Mouse (Mus musculus): Measurements from ENCODE around the gene Mtif3. TPM values are rescaled to one million over a fixed set of nuclear protein-coding genes. Genes with fewer than 3 reads are reported as not detected.

Mtif3 gene
- polyA plus RNA-seq, 1 experiment from 2014 or later = 20.1 TPM

- ATAC-seq (ENCODE audit: borderline replicate concordance, extremely low read depth, low FRiP score, low TSS enrichment) = no peak
Measured at GRCm38 (mm10) chr5:146908629-146909028, 55.0 kb downstream of the Mtif3 start.

GRCm38 (mm10) chr5:146907533-146907932 lies 56.1 kb downstream of the Mtif3 start:
- Histone ChIP-seq H3K4me3 (no peak overlapping the region), H3K36me3 (no peaks in the 10 kb centered on the region), H3K4me1 (peaks cover 13% of the 10 kb centered on the region), H3K9ac (no peak overlapping the region), H3K27me3 (peaks cover 7% of the 10 kb centered on the region; the same call in 1 of the 2 replicates), H3K27ac (no peak overlapping the region), H3K4me2 (no peak overlapping the region), H3K9me3 (no peaks in the 10 kb centered on the region)
- 25% methylated on average over 5 of the region's 5 CpGs for WGBS
- ATAC-seq (ENCODE audit: borderline replicate concordance, extremely low read depth, low FRiP score, low TSS enrichment) = no peak

More at GRCm38 (mm10) chr5:146908629-146909028, 55.0 kb downstream of the Mtif3 start:
- H3K27ac ChIP-seq = no peak overlapping the region
- H3K36me3 ChIP-seq = no peaks in the 10 kb centered on the region
- peaks cover 13% of the 10 kb centered on the region for H3K4me1 ChIP-seq
- peaks cover 7% of the 10 kb centered on the region; the same call in 1 of the 2 replicates for H3K27me3 ChIP-seq
- 44% methylated on average over 11 of the region's 11 CpGs for WGBS
- no peak overlapping the region for H3K4me2 ChIP-seq
- H3K4me3 ChIP-seq = no peak overlapping the region
- no peaks in the 10 kb centered on the region for H3K9me3 ChIP-seq
- H3K9ac ChIP-seq = no peak overlapping the region

- peaks cover 7% of the 10 kb centered on the region; the same call in 1 of the 2 replicates for H3K27me3 ChIP-seq
- H3K4me2 ChIP-seq = peak overlapping the region; percentile 30
- H3K4me1 ChIP-seq = peaks cover 6% of the 10 kb centered on the region
- no peak overlapping the region for H3K27ac ChIP-seq
- 22% methylated on average over 14 of the region's 14 CpGs for WGBS
- no peak overlapping the region for H3K9ac ChIP-seq
- ATAC-seq (ENCODE audit: borderline replicate concordance, extremely low read depth, low FRiP score, low TSS enrichment) = peak; percentile 32; the same call in 1 of the 2 replicates
- H3K4me3 ChIP-seq = no peak overlapping the region
- H3K9me3 ChIP-seq = no peaks in the 10 kb centered on the region
- H3K36me3 ChIP-seq = no peaks in the 10 kb centered on the region
Measured at GRCm38 (mm10) chr5:146905486-146906172, 58.0 kb downstream of the Mtif3 start.

GRCm38 (mm10) chr5:146904404-146904803 lies 59.2 kb downstream of the Mtif3 start:
- Histone ChIP-seq H3K27me3 (peaks cover 7% of the 10 kb centered on the region; the same call in 1 of the 2 replicates), H3K9ac (no peak overlapping the region), H3K36me3 (no peaks in the 10 kb centered on the region), H3K4me3 (no peak overlapping the region), H3K4me2 (no peak overlapping the region), H3K27ac (no peak overlapping the region), H3K9me3 (no peaks in the 10 kb centered on the region), H3K4me1 (peaks cover 6% of the 10 kb centered on the region)
- peak; percentile 43; the same call in 1 of the 2 replicates for ATAC-seq (ENCODE audit: borderline replicate concordance, extremely low read depth, low FRiP score, low TSS enrichment)
- 19% methylated on average over 8 of the region's 8 CpGs for WGBS

Other genes with a start within 250 kb of the Mtif3 start
- 17.1 and 17.3 TPM in 2 replicates for gene Usp12, start 168.8 kb downstream of the Mtif3 start, polyA plus RNA-seq (2015; fragmentation: Nextera tagmentation; extraction: Ambion mirVana)
- gene Rpl21, start 130.9 kb downstream of the Mtif3 start, polyA plus RNA-seq (2015; fragmentation: Nextera tagmentation; extraction: Ambion mirVana) = 481 and 520 TPM in 2 replicates
- 24.8 and 25.7 TPM in 2 replicates for gene Rasl11a, start 118.7 kb downstream of the Mtif3 start, polyA plus RNA-seq (2015; fragmentation: Nextera tagmentation; extraction: Ambion mirVana)
- 128 and 133 TPM in 2 replicates for gene Gtf3a, start 15.1 kb downstream of the Mtif3 start, polyA plus RNA-seq (2015; fragmentation: Nextera tagmentation; extraction: Ambion mirVana)
- gene Lnx2, start 112.8 kb upstream of the Mtif3 start, polyA plus RNA-seq (2015; fragmentation: Nextera tagmentation; extraction: Ambion mirVana) = 15.8 and 17.2 TPM in 2 replicates
- gene Polr1d, start 113.2 kb upstream of the Mtif3 start, polyA plus RNA-seq (2015; fragmentation: Nextera tagmentation; extraction: Ambion mirVana) = 115 and 121 TPM in 2 replicates
- not detected in 2 replicates for gene Gsx1, start 224.9 kb upstream of the Mtif3 start, polyA plus RNA-seq (2015; fragmentation: Nextera tagmentation; extraction: Ambion mirVana)